Mouse (Mus musculus): ENCODE measurements around the gene Ildr2.

- no peak for TF ChIP-seq CTCF (IDR thresholded peaks at IDR 0.05; ENCODE audit: low read depth, low read length)
- no peak for TF ChIP-seq POLR2A (IDR thresholded peaks at IDR 0.05; ENCODE audit: borderline replicate concordance, low read depth, low read length)
These were observed 26.6 kb downstream of the Ildr2 start for GRCm38 (mm10) chr1:166280566-166280965.

All from bone marrow macrophage, adult 2 months (primary cell).